Mouse (Mus musculus) thymus, adult 2 months (tissue): ENCODE results near the gene Cacna1h.

Source experiments
- CTCF ChIP-seq: fragments of 200-500 bp; IDR thresholded peaks from 2 replicates; pipeline ENCODE4 v1.5.1; 2012; ENCODE audit warnings: mild to moderate bottlenecking, control low read depth, low read length, moderate library complexity, borderline replicate concordance; ENCODE audit not compliant: control insufficient read depth, poor library complexity, insufficient read depth; ENCODE audit errors: extremely low read depth
- POLR2A ChIP-seq: fragments of 200-500 bp; IDR thresholded peaks from 2 replicates; pipeline ENCODE4 v1.6.1; 2012; ENCODE audit warnings: mild to moderate bottlenecking, low read length, control low read depth, moderate library complexity; ENCODE audit not compliant: control insufficient read depth, poor library complexity, insufficient read depth; ENCODE audit errors: extremely low read depth

GRCm38 (mm10) chr17:25420998-25421397, 12.6 kb downstream of the Cacna1h start:
- TF ChIP-seq CTCF: no peak
- TF ChIP-seq POLR2A: no peak
